Mouse (Mus musculus) thymus, postnatal 10 days (tissue): ENCODE measurements around the gene Ch25h.

Experiments used
- DNase-seq, 2 experiments: peaks; one replicate each; pipeline ENCODE4 v3.0.0; 2021; ENCODE audit warnings: low spot score in 2 of 2

Gene Ch25h

GRCm38 (mm10) chr19:34474991-34475971, at the start of gene Ch25h:
Ch25h (minus strand) TSS chr19:34475164.
- peak; percentile 9 to 38 for DNase-seq

DNA sequence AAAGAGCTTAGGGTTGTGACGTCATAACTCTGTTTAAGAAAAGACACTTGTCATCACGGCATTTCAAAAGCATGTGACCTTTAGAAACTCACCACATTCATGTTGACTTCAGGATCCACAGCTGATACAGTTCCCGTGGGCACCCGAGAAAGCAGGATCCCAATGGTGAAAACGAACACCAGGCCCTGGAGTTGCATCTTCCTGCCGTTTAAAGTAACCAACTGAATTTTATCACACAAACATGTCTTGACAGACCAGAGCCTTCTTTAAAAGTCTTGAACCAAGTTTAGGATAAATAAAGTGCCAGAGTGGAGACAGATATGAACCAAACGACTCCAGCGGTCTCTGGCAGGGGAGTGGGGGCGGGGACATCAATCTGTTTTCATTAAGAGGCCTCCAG, 49.7 kb upstream of the Ch25h start:
- DNase-seq, result no peak

DNA sequence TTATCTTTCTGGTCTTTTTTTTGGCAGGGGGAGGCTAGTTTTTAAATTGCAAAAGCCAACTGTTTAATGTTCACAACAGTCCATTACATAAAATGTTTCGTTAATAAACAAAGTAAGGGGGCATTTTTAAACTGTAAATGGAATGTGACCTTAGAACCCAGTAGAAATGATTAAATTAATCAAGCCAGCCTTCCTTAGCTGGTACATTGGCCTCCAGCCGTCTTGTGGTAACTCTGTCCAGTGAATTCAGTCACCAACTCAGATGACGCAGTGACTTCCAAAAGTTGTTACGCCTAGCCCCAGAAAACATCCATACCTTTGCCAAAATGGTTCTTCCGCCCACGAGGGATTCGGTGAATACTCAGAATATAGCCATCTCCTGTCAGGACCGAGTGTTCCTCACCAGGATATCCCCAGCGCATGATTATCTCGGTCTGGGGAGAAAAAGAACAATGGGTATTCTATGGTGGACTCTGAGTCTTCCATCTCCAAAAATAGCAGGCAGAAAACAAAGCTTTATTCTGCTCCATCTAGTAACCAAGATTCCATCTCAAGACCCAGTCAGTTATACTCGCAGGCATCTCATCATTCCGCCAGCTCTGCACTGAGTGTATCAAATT, 48.3 kb upstream of the Ch25h start:
- no peak for DNase-seq

- DNase-seq, result no peak
These were observed 47.0 kb upstream of the Ch25h start for GRCm38 (mm10) chr19:34521978-34522377.

- DNase-seq, result no peak
These were observed 46.4 kb upstream of the Ch25h start for GRCm38 (mm10) chr19:34521361-34521760.

DNA sequence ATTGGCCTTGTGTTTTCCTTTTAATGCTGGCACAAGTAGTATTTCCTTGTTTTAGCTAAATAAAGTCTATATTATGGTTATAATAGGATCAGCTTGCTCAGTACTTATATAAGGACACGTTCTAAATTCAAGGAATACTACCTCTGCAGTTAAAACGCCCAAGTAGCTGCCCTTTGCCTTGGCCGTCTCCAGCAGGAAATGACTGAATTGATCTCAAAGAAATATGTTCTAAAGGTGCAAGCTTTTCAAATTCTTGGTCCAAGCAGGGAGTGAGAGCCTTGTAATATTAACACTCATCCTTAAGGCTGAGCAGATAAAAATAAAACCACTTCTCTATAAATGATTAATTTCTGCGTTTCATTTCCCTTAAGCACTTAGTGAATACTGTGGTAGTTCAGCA, 45.1 kb upstream of the Ch25h start:
- DNase-seq, result no peak

GRCm38 (mm10) chr19:34519646-34520045, 44.7 kb upstream of the Ch25h start:
- DNase-seq, result no peak

- no peak for DNase-seq
These were observed 43.8 kb upstream of the Ch25h start for GRCm38 (mm10) chr19:34518786-34519185.

DNA sequence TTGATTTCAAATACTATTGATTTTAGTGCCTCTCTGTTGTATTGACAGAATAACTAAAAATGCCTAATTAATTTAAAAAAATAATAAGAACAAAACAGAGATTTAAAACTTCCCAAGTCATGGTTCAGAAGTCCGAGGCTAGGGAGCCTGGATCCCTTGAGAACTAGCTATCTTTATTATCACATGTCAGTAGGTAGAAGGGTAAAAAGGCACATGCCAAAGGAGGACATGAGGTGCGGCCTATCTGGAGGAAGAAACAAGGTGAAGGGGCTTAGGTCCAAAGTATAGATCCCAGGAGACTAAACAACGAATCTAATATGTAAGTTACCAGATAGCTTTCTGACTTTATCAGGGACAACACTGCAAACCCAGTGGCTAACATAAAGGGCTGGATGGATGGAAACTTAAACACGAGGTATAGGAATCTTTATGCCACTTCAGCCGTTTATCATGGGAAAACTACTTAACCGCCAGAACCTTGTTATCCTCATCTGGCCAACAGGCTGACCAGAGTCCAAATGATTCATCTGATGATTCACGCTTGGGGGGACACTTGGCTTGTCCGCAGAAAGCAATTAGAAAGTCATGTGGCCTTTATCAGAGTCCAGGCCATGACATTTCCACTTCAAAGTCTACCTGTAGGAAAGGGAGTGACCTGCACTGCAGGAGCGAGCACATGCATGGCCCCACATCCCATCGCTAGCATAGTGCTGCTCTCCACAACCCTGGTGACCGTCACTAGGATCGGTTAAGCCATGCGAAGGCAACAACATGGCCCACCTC, 43.0 kb upstream of the Ch25h start:
- DNase-seq, result no peak

DNA sequence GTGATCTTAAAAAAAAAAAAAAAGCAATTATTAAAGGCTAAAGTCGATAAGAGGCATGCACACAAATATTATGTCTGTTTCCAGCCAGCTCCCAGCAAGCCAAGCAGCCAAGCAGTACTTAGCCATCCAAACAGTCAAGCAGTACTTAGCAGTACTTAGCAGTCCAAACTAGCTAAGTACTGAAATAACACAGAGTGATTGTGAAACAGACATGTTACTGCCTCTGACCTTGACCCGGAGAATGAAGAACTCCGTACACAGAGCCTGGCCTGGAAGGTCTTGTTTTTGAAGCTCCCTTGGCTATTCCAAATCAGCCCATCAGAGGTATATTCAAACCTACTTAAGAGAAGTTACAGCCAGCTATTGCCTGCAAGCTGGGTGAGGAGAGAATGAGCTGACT, 42.2 kb upstream of the Ch25h start:
- no peak for DNase-seq

- DNase-seq, result no peak
These were observed 41.4 kb upstream of the Ch25h start for GRCm38 (mm10) chr19:34516346-34516745.

DNA sequence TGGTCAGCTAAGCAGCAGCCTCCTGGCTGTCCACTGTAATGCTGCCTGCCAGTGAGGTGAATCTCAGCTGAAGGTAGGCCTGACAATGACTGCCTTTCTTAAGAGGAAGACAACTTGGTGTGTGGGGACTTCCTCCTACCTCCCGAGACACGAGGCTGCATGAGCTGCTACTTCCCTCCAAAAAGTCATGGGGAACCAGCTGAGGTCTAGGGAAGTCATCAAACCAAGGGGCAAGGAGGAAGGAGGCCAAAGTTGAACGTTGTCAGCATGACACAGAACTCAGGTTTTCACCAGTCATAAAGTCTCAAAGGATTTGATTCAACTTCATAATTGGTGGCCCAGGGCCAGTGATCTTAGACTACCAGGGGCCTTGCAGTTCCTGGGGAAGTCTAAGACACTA, 40.7 kb upstream of the Ch25h start:
- DNase-seq, result peak in 1 of 2 experiments; percentile 18

DNA sequence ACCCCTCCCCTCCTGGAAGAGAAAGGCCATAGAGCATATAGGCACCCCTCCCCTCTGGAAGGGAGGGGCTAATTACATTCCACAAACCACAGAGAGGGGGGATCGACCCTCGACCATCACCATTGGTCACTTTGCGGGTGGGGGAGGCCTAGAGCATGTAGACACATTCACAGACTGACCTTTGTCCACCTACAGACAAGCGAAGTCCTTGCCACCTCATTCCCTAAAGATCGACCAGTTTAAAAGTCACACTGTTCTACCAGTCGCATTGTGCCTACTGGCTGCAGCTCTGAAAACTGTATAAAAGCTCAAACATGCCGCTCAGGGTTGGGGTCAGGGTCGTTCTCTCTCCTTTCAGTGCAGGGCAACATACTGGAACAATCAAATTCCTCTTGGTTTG, 36.6 kb upstream of the Ch25h start:
- peak in 1 of 2 experiments; percentile 25 for DNase-seq

DNA sequence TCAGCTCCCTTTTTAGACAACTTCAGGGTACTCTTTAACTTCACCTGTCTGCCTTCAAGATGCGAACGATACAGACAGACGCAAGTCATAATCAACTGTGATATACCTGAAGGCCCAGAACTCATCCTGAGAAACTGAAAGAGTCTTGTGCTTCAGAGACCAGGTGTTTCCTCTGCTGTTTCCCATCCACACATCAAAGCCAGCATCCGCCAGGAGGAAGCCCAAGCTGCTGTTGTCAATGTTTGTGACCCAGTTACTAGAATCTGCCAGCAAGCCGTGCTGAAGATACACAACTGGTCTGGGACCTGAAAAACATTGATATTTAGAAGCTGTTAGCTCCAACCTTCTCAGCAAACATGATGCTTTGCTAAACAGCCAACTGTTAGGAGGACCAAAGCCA, 35.8 kb upstream of the Ch25h start:
- DNase-seq, result peak; percentile 83 to 88

GRCm38 (mm10) chr19:34505161-34505721, 30.3 kb upstream of the Ch25h start:
- DNase-seq, result peak; percentile 34 to 35

GRCm38 (mm10) chr19:34500763-34501162, 25.8 kb upstream of the Ch25h start:
- DNase-seq, result peak; percentile 89 to 94

GRCm38 (mm10) chr19:34496353-34496752, 21.4 kb upstream of the Ch25h start:
- DNase-seq, result no peak

GRCm38 (mm10) chr19:34493859-34494258, 18.9 kb upstream of the Ch25h start:
- DNase-seq, result peak in 1 of 2 experiments; percentile 1

DNA sequence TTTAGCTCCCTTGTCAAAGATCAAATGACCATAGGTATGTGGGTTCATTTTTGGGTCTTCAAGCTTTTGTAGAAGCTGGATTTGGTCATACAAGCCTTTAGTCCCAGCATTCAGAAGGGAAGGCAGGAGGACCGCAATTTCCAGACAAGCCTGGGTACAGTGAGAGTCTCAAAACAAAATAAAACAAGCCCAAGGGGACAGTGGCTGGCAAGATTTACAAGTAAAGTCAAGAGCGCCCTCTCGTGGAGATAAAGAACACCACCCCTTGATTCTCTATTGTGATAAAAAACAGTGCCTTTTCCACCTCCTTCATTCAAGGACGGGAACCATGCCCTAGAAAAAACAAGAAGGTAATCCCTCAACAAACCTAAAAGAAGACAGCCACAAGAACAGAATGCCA, 8.6 kb upstream of the Ch25h start:
- peak in 1 of 2 experiments; percentile 72 for DNase-seq

- peak in 1 of 2 experiments; percentile 32 for DNase-seq
These were observed 555 bp downstream of the Ch25h start for GRCm38 (mm10) chr19:34474228-34474990.

DNA sequence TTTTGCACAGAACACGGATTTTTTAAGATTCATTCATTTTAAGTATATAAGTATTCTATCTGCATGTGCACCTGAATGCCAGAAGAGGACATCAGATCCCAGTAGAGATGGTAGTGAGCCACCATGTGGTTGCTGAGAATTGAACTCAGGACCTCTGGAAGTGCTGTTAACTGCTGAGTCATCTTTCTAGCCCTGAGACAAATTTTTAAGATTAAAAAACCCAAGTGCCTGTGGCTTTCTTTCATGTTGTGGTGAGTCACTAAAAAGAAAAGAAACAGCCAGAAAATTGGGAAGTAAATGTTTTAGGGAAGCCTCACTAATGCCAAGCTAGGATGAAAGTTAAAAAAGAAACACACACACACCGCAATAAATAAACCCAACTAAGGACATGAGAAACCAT, 3.3 kb downstream of the Ch25h start:
- DNase-seq, result no peak
